Mouse (Mus musculus) cerebellum, adult 2 months (tissue): ENCODE results near the gene Sec23a. TPM values are rescaled to one million over a fixed set of nuclear protein-coding genes. Genes with fewer than 3 reads are reported as not detected.
"Not testable (repeated sequence)": the region's sequence is repeated elsewhere in the genome, so short reads cannot be mapped to it uniquely, and the experiment has no call there.

ENCODE experiments used
- DNase-seq, 2 experiments: peaks; one replicate each; pipeline ENCODE4 v3.0.0; 2021
- H3K27ac ChIP-seq: fragments of 200-500 bp; 2 replicates; pipeline ENCODE4 v1.5.1; 2012; ENCODE audit warnings: low read length, control low read depth, inconsistent platforms; ENCODE audit not compliant: insufficient read depth
- H3K27me3 ChIP-seq: fragments of 200-500 bp; 2 replicates; pipeline ENCODE4 v1.6.1; 2012; ENCODE audit warnings: inconsistent platforms, mild to moderate bottlenecking, low read length, moderate library complexity; ENCODE audit not compliant: control insufficient read depth, insufficient read depth
- H3K4me1 ChIP-seq: fragments of 200-500 bp; 2 replicates; pipeline ENCODE4 v1.6.1; 2011; ENCODE audit warnings: low read length; ENCODE audit not compliant: control insufficient read depth, insufficient read depth
- H3K4me3 ChIP-seq: fragments of 200-500 bp; replicated peaks from 2 replicates; pipeline ENCODE3; 2011; ENCODE audit warnings: mild to moderate bottlenecking, low read depth, low read length, control low read depth; ENCODE audit not compliant: insufficient read depth
- CTCF ChIP-seq: fragments of 200-500 bp; IDR thresholded peaks from 2 replicates; pipeline ENCODE4 v1.5.1; 2011; ENCODE audit warnings: low read depth, mild to moderate bottlenecking, control low read depth, low read length, moderate library complexity, borderline replicate concordance; ENCODE audit not compliant: insufficient read depth
- POLR2A ChIP-seq: fragments of 200-500 bp; IDR thresholded peaks from 2 replicates; pipeline ENCODE4 v1.6.1; 2011; ENCODE audit warnings: low read length, control low read depth, borderline replicate concordance; ENCODE audit not compliant: insufficient read depth
- WGBS: fragments of 180-500 bp; shearing (Covaris S2); methylation state at CpG from one replicate; pipeline ENCODE4 v1.1.7; 2018; 5-methylcytosine and 5-hydroxymethylcytosine counted together
- polyA plus RNA-seq: library from polyadenylated mRNA; depleted of rRNA; stranded (reverse); fragments of >200 nt; gene quantifications from 2 replicates; pipeline ENCODE4 v1.2.3, GENCODE M21; 2012; rRNA removed

Sec23a gene
- 48.4 and 48.5 TPM in 2 replicates for polyA plus RNA-seq

GRCm38 (mm10) chr12:59011844-59012709 lies at the start of gene Sec23a:
Sec23a (minus strand) TSS chr12:59012017.
- under 1% methylated on average over 44 of the region's 48 CpGs for WGBS
- DNase-seq = peak; percentile 98 to 99
- no peaks in the 10 kb centered on the region for H3K27me3 ChIP-seq
- peak within 1 kb of the TSS; percentile 64 for H3K27ac ChIP-seq
- H3K4me1 ChIP-seq = no peaks in the 10 kb centered on the region; the same call in 1 of the 2 replicates
- peak within 1 kb of the TSS; percentile 93 for H3K4me3 ChIP-seq
- TF ChIP-seq POLR2A = peak; percentile 55
- TF ChIP-seq CTCF = no peak

- H3K27ac ChIP-seq = peak within 1 kb of the TSS; percentile 95
Observed at GRCm38 (mm10) chr12:59060993-59061595, 49.3 kb upstream of the Sec23a start, which contains the start of gene Trappc6b. Trappc6b (minus strand) TSS chr12:59061472.

GRCm38 (mm10) chr12:59060322-59060721 lies 48.5 kb upstream of the Sec23a start:
- DNase-seq = no peak
- Histone ChIP-seq H3K27ac (peak overlapping the region; percentile 95; the same call in 1 of the 2 replicates), H3K27me3 (no peaks in the 10 kb centered on the region), H3K4me1 (peaks cover 3% of the 10 kb centered on the region; the same call in 1 of the 2 replicates), H3K4me3 (peak overlapping the region; percentile 95)
- TF ChIP-seq CTCF (no peak), POLR2A (no peak)
- 17% methylated on average over 4 of the region's 4 CpGs for WGBS

More at GRCm38 (mm10) chr12:59060993-59061595, 49.3 kb upstream of the Sec23a start, which contains the start of gene Trappc6b:
- peak within 1 kb of the TSS; percentile 95 for H3K4me3 ChIP-seq
- H3K4me1 ChIP-seq = peaks cover 3% of the 10 kb centered on the region; the same call in 1 of the 2 replicates
- WGBS = under 1% methylated on average over 49 of the region's 49 CpGs
- H3K27me3 ChIP-seq = no peaks in the 10 kb centered on the region
- DNase-seq = peak; percentile 78 to 82
- TF ChIP-seq POLR2A = peak; percentile 50; the same call in 1 of the 2 replicates
- TF ChIP-seq CTCF = peak; percentile 39; the same call in 1 of the 2 replicates

- H3K27ac ChIP-seq, H3K4me1 ChIP-seq, H3K27me3 ChIP-seq, H3K4me3 ChIP-seq, DNase-seq: not testable (repeated sequence)
- 80% methylated on average over 5 of the region's 5 CpGs for WGBS
Observed at GRCm38 (mm10) chr12:59058242-59058641, 46.4 kb upstream of the Sec23a start.

- 98% methylated on average over 11 of the region's 11 CpGs for WGBS
- no peak for DNase-seq
- Histone ChIP-seq H3K27ac (no peak overlapping the region), H3K27me3 (no peaks in the 10 kb centered on the region), H3K4me1 (peaks cover 6% of the 10 kb centered on the region), H3K4me3 (no peak overlapping the region)
- TF ChIP-seq CTCF (no peak), POLR2A (no peak)
Observed at GRCm38 (mm10) chr12:59056222-59056621, 44.4 kb upstream of the Sec23a start.

- Histone ChIP-seq H3K4me1 (peaks cover 6% of the 10 kb centered on the region), H3K27me3 (no peaks in the 10 kb centered on the region), H3K4me3 (no peak overlapping the region), H3K27ac (no peak overlapping the region)
- DNase-seq = no peak
- TF ChIP-seq POLR2A (no peak), CTCF (no peak)
- 89% methylated on average over 4 of the region's 4 CpGs for WGBS
Observed at GRCm38 (mm10) chr12:59055196-59055850, 43.5 kb upstream of the Sec23a start.

- H3K27ac ChIP-seq = no peak overlapping the region
- no peaks in the 10 kb centered on the region for H3K27me3 ChIP-seq
- H3K4me1 ChIP-seq = peaks cover 3% of the 10 kb centered on the region
- DNase-seq = no peak
- TF ChIP-seq POLR2A (no peak), CTCF (no peak)
- H3K4me3 ChIP-seq = no peak overlapping the region
Observed at GRCm38 (mm10) chr12:59053976-59054375, 42.2 kb upstream of the Sec23a start.
